Mouse (Mus musculus) thymus, adult 18-20 months (tissue): ENCODE data around the gene Hspb9.

Source experiments
- DNase-seq, 2 experiments: peaks; one replicate each; pipeline ENCODE4 v3.0.0; 2022; ENCODE audit warnings: mixed read lengths in 2 of 2

The Hspb9 gene

DNA sequence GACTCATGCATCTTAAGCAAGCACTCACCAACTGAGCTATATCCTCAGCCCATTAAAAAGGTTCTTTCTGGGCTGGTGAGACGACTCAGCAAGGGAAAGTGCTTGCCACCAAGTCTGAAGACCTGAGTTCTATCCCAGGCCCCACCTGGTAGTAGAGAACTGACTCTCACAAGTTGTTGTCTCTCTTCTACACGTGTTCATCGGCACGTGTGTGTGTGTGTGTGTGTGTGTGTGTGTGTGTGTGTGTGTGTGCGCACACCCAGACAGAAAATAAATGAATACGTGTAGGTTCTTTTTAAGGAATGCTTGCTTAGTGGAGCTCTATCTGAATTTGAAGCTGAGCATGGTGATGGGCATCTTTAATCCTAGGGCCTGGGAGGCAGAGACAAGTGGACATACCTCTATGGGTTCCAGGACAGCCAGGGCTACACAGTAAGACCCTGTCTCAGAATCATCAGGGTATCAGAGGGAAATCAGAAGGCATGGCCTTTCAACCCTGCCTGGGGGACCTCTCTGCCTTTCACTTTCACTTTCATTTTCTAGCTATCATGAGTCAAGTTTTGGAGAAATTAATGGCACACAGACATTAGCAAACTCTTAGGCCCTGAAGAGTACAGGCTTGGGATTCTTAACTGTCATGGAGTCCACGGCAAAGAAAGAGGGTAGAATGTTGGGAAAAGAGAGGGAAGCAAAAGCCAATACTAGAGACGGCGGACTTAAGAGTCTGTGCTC is 21.6 kb downstream of the Hspb9 start:
- DNase-seq = no peak

DNA sequence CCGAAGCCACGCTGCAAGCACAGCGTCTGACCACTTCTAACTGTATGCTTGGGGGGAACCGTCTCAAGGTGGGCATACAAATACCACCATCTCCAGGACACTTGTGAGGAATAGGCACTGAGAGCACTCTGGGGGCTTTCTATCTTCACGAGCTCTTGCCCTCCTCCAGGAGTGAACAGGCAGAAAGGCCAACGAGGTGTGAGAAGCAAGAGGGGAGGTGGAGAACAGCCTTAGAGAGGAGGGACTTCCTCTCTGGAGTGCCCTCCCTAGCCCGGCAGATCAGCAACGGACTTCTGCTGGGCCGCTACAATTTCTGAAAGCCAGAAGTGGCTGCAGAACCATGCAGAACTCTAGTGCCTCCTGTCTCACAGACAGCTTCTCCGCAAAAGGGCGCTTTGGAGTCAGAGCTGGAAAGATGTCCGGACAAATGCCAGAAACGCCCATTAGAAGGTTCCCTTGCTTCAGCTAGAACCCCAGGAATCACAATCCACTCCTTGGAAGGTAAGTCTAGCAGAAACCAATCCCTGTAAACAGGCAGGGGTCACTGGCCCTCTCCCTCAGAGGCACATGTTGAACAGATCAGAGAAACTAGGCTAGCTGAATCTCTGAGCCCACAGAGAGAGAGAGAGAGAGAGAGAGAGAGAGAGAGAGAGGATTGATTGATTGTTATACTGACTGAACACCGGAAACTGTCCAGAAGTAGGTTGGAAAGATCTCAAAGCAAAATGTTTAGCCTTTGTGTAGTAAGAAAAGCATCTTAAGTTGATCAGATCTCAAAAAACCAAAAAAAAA is 22.5 kb downstream of the Hspb9 start:
- DNase-seq = peak in 1 of 2 experiments; percentile 12

DNA sequence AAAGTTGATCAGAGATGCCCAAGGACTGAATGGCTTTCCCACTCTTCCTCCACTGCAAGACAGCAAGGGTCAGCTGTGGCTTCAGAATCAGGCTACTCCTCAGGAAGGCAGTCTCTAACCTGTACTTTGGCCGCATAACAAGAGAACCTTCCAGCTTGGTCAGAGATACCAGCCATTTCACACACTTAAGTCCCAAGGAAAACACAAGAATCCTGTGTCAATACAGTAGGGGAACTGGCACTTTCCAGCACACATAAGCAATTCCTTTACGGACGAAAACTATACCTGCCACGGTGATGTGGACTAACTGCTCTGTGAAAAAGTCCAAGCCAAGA is 23.1 kb downstream of the Hspb9 start:
- no peak for DNase-seq

DNA sequence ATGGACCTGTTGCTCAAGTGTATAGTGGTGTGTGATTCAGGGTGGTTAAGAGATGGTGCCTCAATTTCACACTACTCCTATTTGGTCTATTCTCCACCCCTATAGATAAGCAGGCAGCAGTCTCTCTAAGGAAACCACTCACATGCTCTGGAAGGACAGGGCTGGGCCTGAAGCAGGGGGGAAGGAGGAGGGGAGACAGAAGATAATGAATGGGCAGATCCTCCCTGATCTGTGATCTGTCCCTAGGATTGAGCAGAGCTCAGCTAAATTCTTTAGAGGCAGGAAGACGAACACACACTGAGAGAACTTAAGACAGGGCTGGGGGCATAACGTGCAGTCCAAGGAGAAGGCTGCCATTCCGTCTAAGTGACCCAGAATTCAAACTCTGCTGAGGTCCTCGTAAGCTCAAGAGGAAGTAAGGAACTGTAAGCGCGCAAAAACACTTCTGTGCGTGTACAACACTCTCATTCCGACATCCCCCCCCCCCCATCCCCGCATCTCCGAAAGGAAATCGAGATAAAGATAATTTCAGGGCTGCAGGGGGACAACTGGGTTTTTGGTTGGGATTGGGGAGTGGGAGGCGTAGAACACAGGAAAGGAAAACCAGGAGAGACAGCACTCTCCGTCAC is 23.6 kb downstream of the Hspb9 start:
- DNase-seq = no peak

DNA sequence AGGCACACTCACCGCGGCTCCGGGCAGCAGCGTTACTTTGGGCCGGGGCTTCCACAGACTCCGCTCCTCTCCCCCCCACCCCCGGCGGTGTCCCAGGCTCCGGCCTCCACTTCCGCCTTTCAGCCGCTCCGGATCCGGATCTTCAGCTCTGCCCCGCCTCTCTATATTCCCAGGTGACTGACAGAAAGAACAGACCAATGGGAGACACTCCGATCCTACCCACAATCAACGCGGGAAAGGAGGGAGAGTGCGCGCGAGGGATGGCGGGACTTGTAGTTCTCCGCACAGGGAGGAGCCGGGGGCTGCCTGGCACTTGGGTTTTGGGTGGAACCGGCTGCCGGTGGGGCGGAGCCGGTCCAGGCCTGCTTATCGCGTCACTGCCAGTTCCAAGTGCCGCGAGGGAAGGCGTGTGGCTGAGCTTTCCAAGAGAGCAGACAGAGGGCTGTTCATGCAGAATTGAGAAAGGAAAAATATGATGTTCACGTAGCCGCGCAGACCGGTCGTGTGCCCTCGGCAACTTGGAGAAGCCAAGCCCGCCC is 24.5 kb downstream of the Hspb9 start, which contains the start of gene Rab5c:
Gene Rab5c (minus strand): TSS at position 150 of the 539 bp plus-strand sequence.
- peak; percentile 99 for DNase-seq

DNA sequence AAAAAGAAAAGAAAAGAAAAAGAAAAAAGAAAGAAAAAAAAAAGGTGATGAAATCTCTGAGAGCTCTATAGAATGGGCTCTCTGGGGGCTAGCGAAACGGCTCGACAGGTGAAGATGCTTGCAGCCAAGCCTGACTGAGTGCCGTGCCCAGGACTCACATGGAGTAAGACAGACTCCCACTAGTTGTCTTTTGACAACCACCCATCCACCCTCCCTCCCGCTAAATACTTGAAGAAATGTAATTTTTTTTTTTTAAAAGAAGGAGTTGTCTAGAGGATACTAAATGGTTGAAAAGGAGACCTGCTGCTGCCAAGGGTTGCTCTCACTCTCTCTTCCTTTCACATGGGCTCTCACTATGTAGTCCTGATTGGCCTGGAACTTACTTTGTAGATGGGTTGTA is 25.1 kb downstream of the Hspb9 start:
- no peak for DNase-seq

DNA sequence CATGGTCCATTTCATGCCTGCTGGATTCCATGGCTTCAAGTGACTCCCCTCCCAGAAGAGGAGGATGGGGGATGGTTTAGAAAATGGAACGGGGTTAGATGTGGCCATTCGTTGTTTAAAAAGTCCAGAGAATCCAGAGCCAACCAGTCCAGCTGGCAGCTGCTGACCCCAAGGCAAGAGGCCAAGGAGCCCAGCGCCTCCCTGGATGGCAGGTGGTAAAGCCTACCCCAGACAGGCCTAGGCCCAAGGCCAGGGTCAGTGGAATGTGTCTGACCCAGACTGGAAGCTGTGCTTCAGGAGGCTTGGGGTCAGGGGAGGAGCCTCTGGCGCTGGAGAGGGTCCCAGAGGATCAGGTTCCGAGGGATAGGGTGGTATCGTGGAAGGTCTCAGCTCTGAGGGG is 27.7 kb downstream of the Hspb9 start:
- no peak for DNase-seq

DNA sequence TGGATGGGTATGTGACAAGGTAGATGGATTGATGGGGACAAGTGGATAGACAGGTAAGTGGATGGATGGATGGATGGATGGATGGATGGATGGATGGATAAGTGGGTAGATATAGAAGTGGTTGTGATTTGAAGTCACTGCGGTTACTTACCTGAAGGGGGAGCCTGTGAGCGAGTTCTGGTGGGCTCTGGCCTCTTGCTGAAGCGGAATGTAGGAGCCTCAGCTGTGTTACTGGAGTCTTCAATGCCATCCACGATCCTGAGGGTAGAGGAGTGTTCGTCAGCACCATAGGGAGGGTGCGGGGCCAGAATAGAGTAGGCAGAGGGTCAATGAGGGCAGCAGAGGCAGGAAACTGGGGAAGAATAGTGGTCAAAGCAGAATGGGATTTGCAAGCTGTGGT is 31.4 kb downstream of the Hspb9 start:
- no peak for DNase-seq

DNA sequence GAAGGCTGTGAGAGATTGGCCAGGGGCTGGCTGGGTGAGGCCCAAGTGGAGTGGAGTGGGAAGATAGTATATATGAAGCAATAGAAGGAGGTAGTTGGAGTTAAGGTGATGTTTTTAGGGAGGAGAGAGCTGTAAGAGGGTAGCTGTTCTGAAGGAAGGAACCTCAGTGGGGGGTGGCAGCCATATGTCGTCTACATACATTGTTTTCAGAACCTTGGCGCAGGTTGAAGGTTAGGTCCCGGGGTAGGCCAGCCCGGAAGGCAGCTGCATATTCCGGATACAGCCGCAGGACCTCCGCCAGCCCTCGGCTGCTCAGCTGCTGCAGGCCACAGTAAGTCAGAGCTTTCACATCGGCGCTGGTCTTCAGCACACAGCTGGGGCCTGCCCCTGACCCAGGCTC is 32.9 kb downstream of the Hspb9 start:
- no peak for DNase-seq

DNA sequence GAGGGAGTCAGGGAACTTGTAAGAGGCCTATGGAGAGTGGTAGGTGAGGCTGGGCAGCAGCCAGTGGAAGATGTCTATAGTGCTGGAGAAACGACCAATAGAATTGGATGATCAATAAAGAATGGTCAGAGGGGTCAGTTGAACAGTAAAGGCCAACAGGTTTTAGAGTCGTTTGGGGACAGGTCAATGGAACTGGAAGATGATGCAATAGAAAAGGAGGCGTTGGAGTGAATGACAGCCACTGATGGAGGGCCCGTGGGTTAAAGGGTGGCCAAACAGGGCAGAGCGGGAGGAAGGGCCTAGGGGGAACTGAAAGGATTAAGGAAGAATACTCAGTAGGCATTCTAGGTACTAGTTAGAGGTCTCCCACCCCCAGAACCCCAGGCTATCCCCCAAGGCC is 33.5 kb downstream of the Hspb9 start:
- DNase-seq = no peak

DNA sequence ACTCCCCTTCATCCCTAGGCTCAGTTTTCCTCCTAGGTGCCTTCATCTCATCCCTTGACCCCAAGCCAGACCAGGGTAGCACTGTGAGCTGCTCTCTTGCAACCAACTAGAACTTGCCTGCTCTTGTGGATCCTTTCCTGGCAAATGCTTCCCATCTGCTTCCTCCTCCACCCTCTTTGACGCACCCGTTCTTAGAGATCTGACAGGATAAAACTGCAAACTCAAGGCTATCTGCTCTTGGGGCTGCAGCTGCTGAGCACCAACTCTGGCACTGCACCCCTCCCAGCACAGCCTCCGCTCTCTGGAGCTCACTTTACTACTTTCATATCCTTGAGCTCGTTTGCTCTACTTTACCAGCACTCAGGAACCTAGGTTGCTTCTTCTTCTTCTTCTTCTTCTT is 35.0 kb downstream of the Hspb9 start:
- DNase-seq = no peak

DNA sequence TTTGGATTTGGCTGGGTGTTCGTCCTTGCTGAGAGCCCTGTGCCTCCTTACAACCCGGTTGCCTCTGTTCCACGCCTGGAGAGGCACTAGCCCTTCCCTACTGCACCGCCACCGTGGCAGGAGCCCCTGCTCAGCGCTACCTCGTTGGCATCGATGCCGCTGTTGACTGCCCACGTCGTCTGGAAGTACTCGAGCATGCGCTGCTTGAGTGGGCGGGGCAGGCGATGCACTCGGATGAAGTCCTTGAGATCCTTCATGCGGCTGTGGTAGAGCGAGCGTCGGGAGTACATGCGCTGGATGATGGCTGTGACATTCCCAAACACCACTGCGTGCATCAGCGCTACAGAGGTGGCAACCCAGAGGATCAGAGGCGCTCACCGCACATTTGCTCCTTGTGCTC is 35.8 kb downstream of the Hspb9 start:
- DNase-seq = no peak

DNA sequence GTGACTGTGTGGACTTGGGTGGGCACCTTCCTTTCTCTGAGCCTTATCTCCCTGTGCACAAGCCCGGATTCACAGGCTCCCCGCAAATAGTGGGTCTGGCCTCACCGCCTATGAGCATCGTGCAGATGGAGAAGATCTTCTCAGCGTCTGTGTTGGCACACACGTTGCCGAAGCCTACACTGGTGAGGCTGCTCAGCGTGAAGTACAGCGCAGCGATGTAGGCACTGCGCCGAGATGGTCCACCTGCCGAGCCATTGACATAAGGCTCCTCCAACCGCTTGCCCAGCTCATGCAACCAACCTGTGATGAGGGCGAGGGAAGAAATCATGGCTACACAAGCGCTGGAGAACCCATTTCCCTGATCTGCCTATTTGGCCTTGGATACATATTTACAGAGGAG is 36.5 kb downstream of the Hspb9 start:
- DNase-seq = no peak

DNA sequence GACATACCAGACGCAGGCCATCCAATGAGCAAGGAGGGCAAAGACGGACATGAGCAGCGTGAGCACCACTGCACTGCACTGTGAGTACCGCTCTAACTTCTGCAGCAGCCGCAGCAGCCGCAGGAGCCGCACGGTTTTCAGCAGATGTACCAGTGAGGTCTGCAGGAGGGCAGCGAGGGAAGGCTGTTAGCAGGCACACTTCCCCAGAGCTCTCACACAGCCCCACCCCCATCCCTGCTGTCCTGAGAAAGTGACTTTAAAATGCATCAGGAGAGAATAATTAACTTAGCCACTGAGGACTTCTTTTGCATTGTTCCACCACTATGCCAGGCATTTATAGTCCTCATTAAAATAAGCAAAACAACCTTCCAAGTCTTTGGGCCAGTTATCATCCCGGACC is 38.6 kb downstream of the Hspb9 start:
- DNase-seq = no peak

DNA sequence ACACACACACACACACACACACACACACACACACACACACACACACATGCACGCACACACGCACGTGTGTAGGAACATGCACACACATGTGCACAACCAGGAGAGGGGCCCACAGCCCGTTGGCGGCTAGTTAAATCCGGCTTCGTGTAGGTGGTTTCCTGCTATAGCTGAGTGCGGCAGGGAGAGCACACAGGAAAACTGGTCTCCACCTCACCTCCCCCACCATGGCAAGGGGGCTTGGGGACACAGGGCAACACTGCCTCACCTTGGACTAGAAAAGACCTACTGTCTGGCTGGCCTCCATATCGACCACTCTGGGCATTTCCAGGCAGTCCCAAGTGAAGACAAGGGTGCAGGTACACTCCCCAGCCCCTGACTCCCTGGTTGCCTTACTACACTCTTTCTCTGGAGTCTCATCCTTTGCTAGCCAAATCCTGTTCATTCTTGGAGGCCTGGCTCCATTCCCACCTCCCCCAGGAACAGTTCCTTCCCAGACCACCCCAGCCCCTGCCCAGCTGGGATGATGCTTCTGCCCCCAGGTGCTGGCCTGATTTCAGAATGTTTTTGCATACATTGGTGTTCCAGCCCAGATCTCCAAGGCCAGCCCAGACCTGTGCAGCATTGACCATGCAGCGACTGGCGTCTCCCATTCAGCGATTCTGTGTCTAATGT is 40.5 kb downstream of the Hspb9 start:
- DNase-seq = no peak

DNA sequence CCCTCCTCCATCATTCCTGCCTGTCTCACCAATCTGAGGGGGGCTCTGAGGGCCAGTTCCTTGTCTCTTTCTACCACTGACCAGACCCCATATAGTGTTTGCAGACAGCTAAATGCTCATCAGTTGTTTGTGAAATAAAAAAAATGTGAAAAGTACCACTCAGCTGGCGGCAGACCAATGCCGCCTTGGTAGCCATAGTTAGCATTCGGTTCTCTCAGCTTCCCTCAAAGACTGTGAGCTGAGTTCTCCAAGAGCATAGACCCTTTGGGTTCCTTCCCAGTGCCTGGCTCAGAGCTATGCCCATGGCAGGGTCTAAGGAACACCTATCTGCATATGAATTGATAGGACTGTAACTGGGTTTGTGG is 41.0 kb downstream of the Hspb9 start:
- no peak for DNase-seq

DNA sequence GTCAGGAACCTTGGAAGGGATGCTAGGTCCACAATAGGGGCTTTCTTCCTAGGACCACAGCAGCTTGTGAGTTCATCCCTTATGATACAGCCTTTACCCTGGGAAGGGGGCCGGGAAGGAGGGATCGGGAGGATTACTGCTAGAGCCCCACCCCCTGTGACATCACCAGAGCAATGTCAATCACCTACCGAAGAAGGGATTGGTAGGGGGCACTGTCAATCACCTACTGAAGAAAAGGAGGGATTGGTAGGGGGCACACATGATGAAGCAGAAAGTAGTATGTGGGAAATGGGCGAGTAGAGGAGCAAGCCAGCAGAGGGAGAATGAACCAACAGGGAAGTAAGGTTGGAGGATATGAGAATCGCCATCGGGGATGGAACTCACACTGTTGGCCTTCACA is 42.8 kb downstream of the Hspb9 start:
- DNase-seq = no peak

DNA sequence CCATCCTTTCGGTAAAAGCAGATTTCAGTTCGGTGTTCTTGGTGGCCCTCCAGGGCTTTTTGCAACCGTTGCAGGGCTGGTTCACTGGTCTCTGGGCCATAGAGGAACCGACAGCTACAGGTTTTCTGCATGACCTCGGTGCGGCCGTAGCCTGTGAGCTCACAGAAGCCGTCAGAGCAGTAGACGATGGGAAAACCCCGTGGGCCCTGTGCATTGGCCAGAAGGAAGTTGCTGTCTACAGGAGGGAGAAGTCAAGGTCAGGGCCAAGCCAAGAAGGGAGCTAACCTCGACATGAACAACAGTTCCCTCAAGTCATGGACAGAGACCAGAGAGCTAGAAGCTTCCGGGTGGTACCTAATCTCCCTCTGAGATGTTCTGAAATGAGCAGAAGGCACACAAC is 43.9 kb downstream of the Hspb9 start:
- DNase-seq = no peak

DNA sequence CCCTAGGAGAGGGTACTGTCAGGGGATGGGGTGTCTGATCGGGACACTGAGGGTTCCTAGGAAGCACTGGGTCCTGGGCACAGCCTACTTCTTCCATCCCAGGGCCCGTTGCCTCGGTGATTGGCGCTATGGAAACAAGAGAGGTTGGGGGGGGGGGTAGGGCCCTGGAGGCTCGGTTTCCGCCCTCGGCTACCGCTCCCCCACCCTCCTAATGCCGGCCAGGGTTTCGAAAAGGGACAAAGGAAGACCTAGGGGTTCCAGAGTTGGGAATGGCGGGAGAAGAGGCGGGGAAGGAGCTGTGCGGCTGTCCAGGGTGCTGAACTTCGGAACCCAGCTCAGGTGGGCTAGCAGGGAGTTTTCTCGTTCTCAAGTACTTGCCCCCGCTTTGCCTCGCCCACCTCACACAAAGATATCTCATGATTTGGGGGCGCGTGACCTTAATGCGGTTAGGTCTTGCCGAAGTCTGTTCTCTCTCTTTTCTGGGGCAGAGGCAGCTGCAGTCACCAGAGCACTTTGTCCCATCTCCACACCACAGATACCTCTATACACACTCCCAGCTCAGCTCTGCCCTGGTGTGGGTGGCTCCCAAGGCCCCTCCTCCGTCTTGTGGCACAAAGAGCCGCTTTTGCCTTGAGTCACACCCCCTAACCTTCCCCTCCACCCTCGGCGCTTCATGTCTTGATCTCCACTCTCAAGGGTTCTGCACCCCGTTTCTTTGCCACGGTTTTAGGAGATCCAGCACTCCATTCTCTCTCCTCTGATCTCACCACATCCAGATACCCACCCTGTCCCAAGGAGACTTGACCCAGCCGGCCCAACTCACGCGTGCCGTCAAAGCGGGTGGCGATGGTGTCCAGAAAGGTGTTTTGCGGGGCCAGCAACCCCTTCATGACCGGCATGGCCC is 45.3 kb downstream of the Hspb9 start:
- DNase-seq = no peak

DNA sequence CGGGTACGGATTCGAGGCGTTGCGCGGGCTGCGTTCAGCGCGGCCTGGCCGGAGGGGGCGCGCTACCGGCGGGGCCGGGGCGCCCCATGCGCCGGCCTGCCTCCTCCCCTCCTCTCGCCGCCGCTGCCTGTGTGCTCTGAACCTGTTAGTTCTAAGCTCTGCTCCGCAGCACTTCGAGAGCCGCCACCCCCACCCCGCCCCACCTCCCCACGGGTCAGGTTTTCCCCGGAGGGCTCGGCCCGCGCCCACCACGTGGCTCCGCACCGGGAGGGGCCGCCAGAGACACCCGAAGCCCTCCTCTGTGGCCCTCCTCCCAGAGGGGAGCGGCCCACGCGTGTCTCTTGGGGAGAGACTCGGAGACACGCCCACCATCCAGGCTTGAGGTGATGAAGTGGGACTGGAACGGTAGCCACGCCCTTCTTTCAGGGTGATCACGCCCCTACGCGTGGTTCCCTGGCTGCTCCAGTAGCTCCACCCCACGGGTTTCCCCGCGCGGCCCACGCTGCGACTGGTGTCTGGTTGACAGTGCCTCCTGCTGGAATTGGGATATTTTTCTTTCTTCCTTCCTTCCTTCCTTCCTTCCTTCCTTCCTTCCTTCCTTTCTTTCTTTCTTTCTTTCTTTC is 46.1 kb downstream of the Hspb9 start, which contains the start of gene Kcnh4:
Gene Kcnh4 (minus strand): TSS at position 332 of the 623 bp plus-strand sequence.
- DNase-seq = peak; percentile 62 to 78

DNA sequence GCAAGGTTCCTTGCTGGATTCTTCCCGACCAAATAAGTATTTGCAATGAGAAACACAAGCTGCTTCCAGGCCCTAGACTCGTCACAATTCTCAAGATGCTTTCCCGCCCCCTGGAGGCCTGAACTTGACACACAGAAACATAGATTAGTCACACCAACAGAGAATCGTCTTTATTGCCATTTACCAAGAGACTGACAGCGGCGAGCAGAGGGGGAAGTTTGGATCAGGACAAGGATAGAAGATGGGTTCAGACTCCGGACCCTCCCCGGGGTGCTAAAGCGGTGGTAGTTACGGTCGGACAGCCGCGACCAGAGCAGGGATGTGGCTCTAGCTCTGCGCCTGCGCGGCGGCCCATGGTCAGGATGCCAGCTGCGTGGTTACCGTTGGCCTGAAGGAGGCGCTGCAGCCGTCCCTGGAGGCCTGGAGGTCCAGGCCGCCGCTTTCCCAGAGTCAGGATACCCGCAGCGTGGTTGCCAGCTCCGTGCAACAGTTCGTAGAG is 47.9 kb downstream of the Hspb9 start:
- peak; percentile 53 to 55 for DNase-seq
